Mouse (Mus musculus) brain, embryonic 14.5 days (tissue): ENCODE data around the gene Med25.

Experiments
- CTCF ChIP-seq: fragments of 200-500 bp; IDR thresholded peaks from 2 replicates; pipeline ENCODE4 v1.5.1; 2012; ENCODE audit warnings: inconsistent platforms, mild to moderate bottlenecking, moderate library complexity, borderline replicate concordance; ENCODE audit not compliant: insufficient read depth, insufficient read length; ENCODE audit errors: extremely low read depth
- POLR2A ChIP-seq: fragments of 200-500 bp; IDR thresholded peaks from 2 replicates; pipeline ENCODE4 v1.6.1; 2012; ENCODE audit warnings: mild to moderate bottlenecking, inconsistent platforms, borderline replicate concordance; ENCODE audit not compliant: poor library complexity, insufficient read depth, insufficient read length, severe bottlenecking; ENCODE audit errors: extremely low read depth

GRCm38 (mm10) chr7:44916191-44916590 is 23.7 kb upstream of the Med25 start:
- TF ChIP-seq CTCF (no peak), POLR2A (no peak)
